Comparison of ENCODE assay signal across 11 mouse cellular contexts in the genomic region with DNA sequence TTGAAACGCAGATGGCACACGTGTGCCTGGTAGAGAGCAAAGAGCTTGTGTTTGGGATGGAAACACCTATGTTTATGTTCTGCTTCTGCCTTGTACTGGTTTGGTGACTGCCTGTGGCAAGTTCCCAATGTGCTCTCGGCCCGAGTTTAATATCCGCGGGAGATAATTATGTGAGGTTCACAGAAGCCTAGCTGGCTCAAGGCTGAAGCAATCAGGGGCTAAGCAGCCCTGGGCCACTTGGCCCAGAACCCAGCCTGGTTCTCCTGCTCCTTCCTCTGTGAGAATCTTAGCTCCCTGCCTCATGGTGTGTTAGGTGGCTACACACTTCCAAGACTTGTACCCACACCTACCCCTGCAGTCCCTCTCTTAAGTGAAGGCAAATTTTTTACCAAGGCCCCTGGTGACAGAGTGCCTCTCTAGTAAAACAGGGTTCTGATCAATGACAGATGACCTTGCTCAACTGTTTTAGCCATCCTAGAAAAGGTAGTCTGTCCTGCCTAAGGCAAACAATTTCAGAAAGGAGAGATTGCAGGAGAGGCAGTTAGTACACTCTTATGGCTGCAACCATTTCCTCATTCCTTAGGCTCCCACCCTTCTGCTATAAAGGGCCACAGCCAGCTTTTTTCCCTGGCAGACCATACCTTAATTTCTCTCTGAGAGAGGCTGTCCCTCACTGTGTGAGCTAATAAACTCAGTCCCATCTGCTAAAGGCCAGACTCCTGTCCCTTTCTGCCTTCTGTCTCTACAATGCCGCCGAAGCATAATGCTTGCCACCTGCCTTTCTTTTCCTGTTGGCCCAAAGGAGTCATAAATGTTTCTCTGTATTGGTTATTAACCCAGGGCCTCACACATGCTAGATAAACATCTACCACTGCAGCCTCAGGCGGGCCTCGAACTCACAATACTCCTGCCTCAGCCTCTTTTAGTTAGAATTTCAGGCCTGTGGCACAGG.
DNase-seq lines count a peak whose midpoint lies in the region; ATAC-seq and TF ChIP-seq lines count a peak whose summit lies in the region.
"Had no signal": no experiment of that assay in that cellular context is flagged by ENCODE, and none has a peak within 500 bp of the region (broad histone marks: within the 10 kb centered on the region; RNA-seq: fewer than 3 reads in every experiment).

No protein-coding gene starts in this region.

- no peak overlapping the region for H3K27ac ChIP-seq in kidney, embryonic 14.5 days (ENCODE audit: low read depth, low read length)
- H3K27ac ChIP-seq in brown adipose tissue, adult 24 weeks (replicated peaks; ENCODE audit: low read depth, low read length) = peak overlapping the region; percentile 7
- peak overlapping the region; percentile 57; the same call in 1 of the 2 replicates for H3K27ac ChIP-seq in kidney, postnatal 0 days
- no peak overlapping the region for H3K27ac ChIP-seq in midbrain, embryonic 13.5 days

- no peaks in the 10 kb centered on the region for H3K27me3 ChIP-seq in kidney, embryonic 14.5 days (ENCODE audit: control insufficient read depth, insufficient read depth, low read length)
- no peaks in the 10 kb centered on the region for H3K27me3 ChIP-seq in kidney, postnatal 0 days (ENCODE audit: insufficient read depth, low read length)
- H3K27me3 ChIP-seq in midbrain, embryonic 13.5 days = no peaks in the 10 kb centered on the region

- no peak for TF ChIP-seq CTCF in kidney, postnatal 0 days (IDR thresholded peaks at IDR 0.05; ENCODE audit: low read depth)

- no peak overlapping the region for H3K9ac ChIP-seq in kidney, embryonic 14.5 days (ENCODE audit: low read depth, low read length)
- no peak overlapping the region for H3K9ac ChIP-seq in kidney, postnatal 0 days (ENCODE audit: low read depth, low read length)
- no peak overlapping the region for H3K9ac ChIP-seq in midbrain, embryonic 13.5 days (replicated peaks)

- no peak overlapping the region for H3K4me2 ChIP-seq in kidney, embryonic 14.5 days (replicated peaks; ENCODE audit: low read depth, low read length)
- no peak overlapping the region for H3K4me2 ChIP-seq in kidney, postnatal 0 days (ENCODE audit: low read length)
- H3K4me2 ChIP-seq in midbrain, embryonic 13.5 days (replicated peaks) = no peak overlapping the region

- WGBS in kidney, embryonic 14.5 days = 71% methylated on average over 10 of the region's 10 CpGs
- 63% methylated on average over 10 of the region's 10 CpGs for WGBS in kidney, postnatal 0 days
- 84% methylated on average over 10 of the region's 10 CpGs for WGBS in midbrain, embryonic 13.5 days

- H3K4me1 ChIP-seq in kidney, embryonic 14.5 days (ENCODE audit: control insufficient read depth, insufficient read depth, low read length) = no peaks in the 10 kb centered on the region; the same call in 1 of the 2 replicates
- peaks cover 31% of the 10 kb centered on the region; the same call in 1 of the 2 replicates for H3K4me1 ChIP-seq in brown adipose tissue, adult 24 weeks (ENCODE audit: control insufficient read depth, insufficient read depth, insufficient read length, low read length)
- H3K4me1 ChIP-seq in kidney, postnatal 0 days (replicated peaks; ENCODE audit: insufficient read depth, low read length) = no peaks in the 10 kb centered on the region
- H3K4me1 ChIP-seq in midbrain, embryonic 13.5 days (replicated peaks) = no peaks in the 10 kb centered on the region

- no peaks in the 10 kb centered on the region for H3K9me3 ChIP-seq in kidney, embryonic 14.5 days (ENCODE audit: control insufficient read depth, low read length)
- no peaks in the 10 kb centered on the region for H3K9me3 ChIP-seq in kidney, postnatal 0 days (replicated peaks; ENCODE audit: low read length)
- no peaks in the 10 kb centered on the region for H3K9me3 ChIP-seq in midbrain, embryonic 13.5 days

- ATAC-seq in kidney, embryonic 14.5 days (ENCODE audit: low FRiP score, low TSS enrichment) = no peak
- ATAC-seq in kidney, postnatal 0 days (replicated peaks; ENCODE audit: low FRiP score, low read depth) = no peak
- ATAC-seq in midbrain, embryonic 13.5 days = no peak

- no peaks in the 10 kb centered on the region for H3K36me3 ChIP-seq in kidney, embryonic 14.5 days (ENCODE audit: control insufficient read depth, insufficient read depth, low read length)
- H3K36me3 ChIP-seq in kidney, postnatal 0 days (ENCODE audit: insufficient read depth, low read length) = no peaks in the 10 kb centered on the region
- no peaks in the 10 kb centered on the region for H3K36me3 ChIP-seq in midbrain, embryonic 13.5 days

- DNase-seq in kidney, adult 18-20 months = peak; percentile 31
- DNase-seq in cerebellum, adult 9-11 months = peak; percentile 89
- DNase-seq in kidney, postnatal 0 days (ENCODE audit: low spot score) = no peak
- DNase-seq in frontal cortex, postnatal 14 days (ENCODE audit: low spot score in 2 of 2) = no peak
- DNase-seq: adrenal gland, postnatal 10 days; gastrocnemius, postnatal 10 days; spleen, adult 18-20 months; thymus, adult 2 months had no signal

- no peak overlapping the region for H3K4me3 ChIP-seq in kidney, embryonic 14.5 days (ENCODE audit: low read length)
- H3K4me3 ChIP-seq in brown adipose tissue, adult 24 weeks (ENCODE audit: insufficient read depth, low read depth, low read length) = no peak overlapping the region
- no peak overlapping the region for H3K4me3 ChIP-seq in kidney, postnatal 0 days (replicated peaks; ENCODE audit: low read depth, low read length)
- H3K4me3 ChIP-seq in midbrain, embryonic 13.5 days (replicated peaks) = no peak overlapping the region

Comparison
In these comparisons a context has a peak if more than half of its experiments do, and no peak if none do; other contexts are left out.
1. DNase-seq: peak in kidney, adult 18-20 months (single experiment) and cerebellum, adult 9-11 months (single experiment); none in kidney, postnatal 0 days (single experiment) and frontal cortex, postnatal 14 days (0 of 2).
2. H3K27ac ChIP-seq: peak in brown adipose tissue, adult 24 weeks (single experiment) and kidney, postnatal 0 days (single experiment); none in kidney, embryonic 14.5 days (single experiment) and midbrain, embryonic 13.5 days (single experiment).